ENCODE assay signal across 7 mouse cellular contexts in the genomic region with DNA sequence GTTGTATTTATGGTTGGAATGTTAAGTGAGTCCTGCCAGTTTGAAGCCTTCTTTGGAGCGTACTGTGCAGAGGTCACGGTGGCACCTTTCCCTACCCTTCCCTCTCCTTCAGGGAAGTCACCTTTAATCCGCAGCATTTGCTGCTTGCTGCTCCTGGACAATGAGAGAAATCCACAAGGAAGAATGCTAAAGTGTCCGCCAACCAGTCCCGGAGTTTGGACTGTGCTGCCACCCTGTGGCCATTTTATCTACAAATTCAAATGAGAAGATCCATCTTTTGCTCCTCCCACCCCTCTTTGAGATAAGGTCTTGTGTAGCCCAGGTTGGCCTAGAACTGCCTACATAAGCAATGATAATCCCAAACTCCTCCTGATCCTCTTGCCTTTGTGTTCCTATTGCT. TPM values are rescaled to one million over a fixed set of nuclear protein-coding genes. Genes with fewer than 3 reads are reported as not detected.
A peak's percentile ranks its signal among the peaks of the same experiment; 100 is the strongest.
DNase-seq lines count a peak whose midpoint lies in the region; ATAC-seq lines count a peak whose summit lies in the region.

No protein-coding gene starts in this region.

- DNase-seq in adrenal gland, adult 8-10 months = peak; percentile 52
- DNase-seq in embryo, embryonic 11 days = peak; percentile 88
- DNase-seq in gastrocnemius, postnatal 4 days (ENCODE audit: low spot score in 2 of 2) = peak; percentile 76 to 84
- DNase-seq in kidney, adult 11 months = peak; percentile 69
- DNase-seq in left cerebral cortex, postnatal 25 days (ENCODE audit: low spot score in 2 of 2) = peak; percentile 81 to 91
- peak; percentile 15 to 77 for DNase-seq in spleen, adult 18-20 months

- no peak overlapping the region for H3K4me2 ChIP-seq in midbrain, embryonic 15.5 days

- H3K27ac ChIP-seq in midbrain, embryonic 15.5 days = no peak overlapping the region

- no peaks in the 10 kb centered on the region for H3K27me3 ChIP-seq in midbrain, embryonic 15.5 days (replicated peaks)

- WGBS in midbrain, embryonic 15.5 days = 2% methylated on average over 5 of the region's 5 CpGs

- peak; percentile 81 for ATAC-seq in midbrain, embryonic 15.5 days (replicated peaks)

- intact Hi-C loops in left cerebral cortex, postnatal 25 days (cut with DNase I) = loop anchor here (1.0 kb wide), 1 partner anchor 221 kb away; no protein-coding TSS in a partner anchor

- H3K4me1 ChIP-seq in midbrain, embryonic 15.5 days = peaks cover 6% of the 10 kb centered on the region

- H3K9ac ChIP-seq in midbrain, embryonic 15.5 days = no peak overlapping the region

- no peaks in the 10 kb centered on the region for H3K36me3 ChIP-seq in midbrain, embryonic 15.5 days (replicated peaks)

- H3K4me3 ChIP-seq in midbrain, embryonic 15.5 days = no peak overlapping the region

- H3K9me3 ChIP-seq in midbrain, embryonic 15.5 days = no peaks in the 10 kb centered on the region

RNA-seq across cellular contexts. Expression of a gene that starts 3.9 kb away (rescaled TPM):
- total RNA-seq in adrenal gland, adult 8-10 months (2022) = not detected
- not detected for total RNA-seq in gastrocnemius, postnatal 4 days (2021)
- not detected for total RNA-seq in left cerebral cortex, postnatal 25 days (2021)
- 0.24 TPM in 1 of 2 replicates, not detected in the other for polyA plus RNA-seq in midbrain, embryonic 15.5 days (2015; fragmentation: Nextera tagmentation; extraction: Ambion mirVana)

RNA-seq across cellular contexts. Expression of a gene that starts 19.7 kb away (rescaled TPM):
- 10 to 100 TPM; 23.9 to 47.1 (median 32.6) TPM for total RNA-seq in adrenal gland, adult 8-10 months (2022)
- total RNA-seq in gastrocnemius, postnatal 4 days (2021) = 10 to 100 TPM; 54.9 to 59.1 TPM
- 100 to 1,000 TPM; 121 to 148 TPM for total RNA-seq in left cerebral cortex, postnatal 25 days (2021)
- polyA plus RNA-seq in midbrain, embryonic 15.5 days (2015; fragmentation: Nextera tagmentation; extraction: Ambion mirVana) = 14.9 and 15.7 TPM in 2 replicates

RNA-seq across cellular contexts. Expression of a gene that starts 19.9 kb away (rescaled TPM):
- total RNA-seq in adrenal gland, adult 8-10 months (2022) = 100 to 1,000 TPM in 2 of 4 experiments, 10 to 100 TPM in 2; 83.9 to 107 (median 101) TPM
- 10 to 100 TPM; 66.2 to 71.4 TPM for total RNA-seq in gastrocnemius, postnatal 4 days (2021)
- 100 to 1,000 TPM; 101 to 107 TPM for total RNA-seq in left cerebral cortex, postnatal 25 days (2021)
- polyA plus RNA-seq in midbrain, embryonic 15.5 days (2015; fragmentation: Nextera tagmentation; extraction: Ambion mirVana) = 333 and 344 TPM in 2 replicates

RNA-seq across cellular contexts. Expression of a gene that starts 53.6 kb away (rescaled TPM):
- 1 to 10 TPM; 4.2 to 9.2 (median 8.3) TPM for total RNA-seq in adrenal gland, adult 8-10 months (2022)
- 1 to 10 TPM; 4.5 to 5.6 TPM for total RNA-seq in gastrocnemius, postnatal 4 days (2021)
- total RNA-seq in left cerebral cortex, postnatal 25 days (2021) = 1 to 10 TPM; 4.1 to 4.7 TPM
- polyA plus RNA-seq in midbrain, embryonic 15.5 days (2015; fragmentation: Nextera tagmentation; extraction: Ambion mirVana) = 2.2 and 2.6 TPM in 2 replicates
